Mouse (Mus musculus) small intestine, adult 2 months (tissue): ENCODE data around the gene Espnl.

Experiments used
- CTCF ChIP-seq: fragments of 200-500 bp; IDR thresholded peaks from 2 replicates; pipeline ENCODE4 v1.5.1; 2012; ENCODE audit warnings: low read depth, mild to moderate bottlenecking, control low read depth, inconsistent platforms, low read length, moderate library complexity, mixed read lengths; ENCODE audit not compliant: insufficient replicate concordance, insufficient read length; ENCODE audit errors: extremely low read depth
- POLR2A ChIP-seq: fragments of 200-500 bp; IDR thresholded peaks from 2 replicates; pipeline ENCODE4 v1.6.1; 2012; ENCODE audit warnings: low read depth, mild to moderate bottlenecking, control low read depth, inconsistent platforms, low read length, moderate library complexity

DNA sequence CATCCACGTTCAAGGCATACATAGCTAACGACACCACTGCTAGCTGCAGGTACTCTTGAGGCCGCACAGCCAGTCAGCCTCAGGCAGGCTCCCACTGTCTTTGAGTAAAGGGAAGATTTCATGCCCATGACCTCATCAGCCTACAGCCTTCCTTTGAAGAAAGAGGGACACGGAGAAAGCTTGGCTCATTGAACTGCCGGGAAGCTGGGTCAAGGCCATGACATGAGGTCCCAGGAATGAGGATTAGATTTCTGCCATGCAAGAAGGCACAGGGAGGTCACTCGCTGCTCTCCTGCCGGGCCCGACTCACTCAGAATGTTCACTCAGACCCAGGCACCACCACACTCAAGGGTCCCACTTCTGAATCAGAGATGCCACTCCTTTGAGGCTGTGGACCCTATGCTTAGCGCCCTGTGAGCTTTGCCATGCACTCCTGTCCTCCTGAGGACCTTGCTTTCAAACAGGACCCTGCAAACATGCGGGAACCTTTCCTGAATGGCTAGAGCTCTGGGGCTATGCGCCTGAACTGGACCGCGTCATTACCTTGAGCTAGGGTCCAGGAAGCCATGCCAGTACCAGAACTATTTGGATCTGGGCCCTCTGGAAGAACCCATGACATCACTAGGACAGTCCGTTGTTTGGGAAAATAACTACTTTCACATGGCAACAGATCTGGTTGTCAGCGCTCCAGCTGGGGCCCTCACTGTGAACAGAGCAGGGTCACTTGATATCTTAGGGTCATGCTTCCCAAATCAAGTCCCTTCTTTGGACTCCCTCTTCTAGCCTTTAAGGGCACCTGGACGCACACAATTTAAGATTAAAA, 43.2 kb downstream of the Espnl start:
- no peak for TF ChIP-seq POLR2A
- no peak for TF ChIP-seq CTCF
